Mouse (Mus musculus) cerebellum, adult 9-11 months (tissue): ENCODE data around the gene Heatr5b.
"Not testable (repeated sequence)": the region's sequence is repeated elsewhere in the genome, so short reads cannot be mapped to it uniquely, and the experiment has no call there.

Experiments
- DNase-seq: peaks from one replicate; pipeline ENCODE4 v3.0.0; 2022

The Heatr5b gene

GRCm38 (mm10) chr17:78834856-78835835 lies at the start of gene Heatr5b, which contains the start of gene Gpatch11:
Gene Heatr5b (minus strand): TSS chr17:78835364.
Gene Gpatch11 (plus strand): TSS chr17:78835567.
- peak; percentile 98 for DNase-seq

- DNase-seq, result no peak
These were observed 48.1 kb upstream of the Heatr5b start for GRCm38 (mm10) chr17:78883291-78883690.

- peak; percentile 50 for DNase-seq
These were observed 47.4 kb upstream of the Heatr5b start, which contains the start of gene Eif2ak2 for GRCm38 (mm10) chr17:78882401-78883112. Gene Eif2ak2 (minus strand): TSS chr17:78882573.

GRCm38 (mm10) chr17:78881878-78882304 lies 46.7 kb upstream of the Heatr5b start:
- DNase-seq, result no peak

- no peak for DNase-seq
These were observed 38.7 kb upstream of the Heatr5b start for GRCm38 (mm10) chr17:78873886-78874285.

GRCm38 (mm10) chr17:78856243-78856642 lies 21.1 kb upstream of the Heatr5b start:
- DNase-seq, result no peak

- DNase-seq, result no peak
These were observed 7.2 kb upstream of the Heatr5b start for GRCm38 (mm10) chr17:78842271-78842928.

GRCm38 (mm10) chr17:78836056-78836455 lies 892 bp upstream of the Heatr5b start:
- no peak for DNase-seq

GRCm38 (mm10) chr17:78824346-78824745 lies 10.8 kb downstream of the Heatr5b start:
- DNase-seq, result no peak

- DNase-seq, result no peak
These were observed 25.6 kb downstream of the Heatr5b start for GRCm38 (mm10) chr17:78809582-78809981.

GRCm38 (mm10) chr17:78809019-78809418 lies 26.1 kb downstream of the Heatr5b start:
- DNase-seq, result no peak

GRCm38 (mm10) chr17:78797222-78797621 lies 37.9 kb downstream of the Heatr5b start:
- no peak for DNase-seq

GRCm38 (mm10) chr17:78794390-78794789 lies 40.8 kb downstream of the Heatr5b start:
- DNase-seq, result no peak

- DNase-seq, result no peak
These were observed 43.0 kb downstream of the Heatr5b start for GRCm38 (mm10) chr17:78792122-78792521.

- DNase-seq, result no peak
These were observed 43.5 kb downstream of the Heatr5b start for GRCm38 (mm10) chr17:78791690-78792070.

- no peak for DNase-seq
These were observed 44.0 kb downstream of the Heatr5b start for GRCm38 (mm10) chr17:78791068-78791689.

GRCm38 (mm10) chr17:78788273-78788672 lies 46.9 kb downstream of the Heatr5b start:
- DNase-seq, result not testable (repeated sequence)

- no peak for DNase-seq
These were observed 56.4 kb downstream of the Heatr5b start for GRCm38 (mm10) chr17:78778765-78779164.

GRCm38 (mm10) chr17:78772317-78772716 lies 62.8 kb downstream of the Heatr5b start:
- no peak for DNase-seq

GRCm38 (mm10) chr17:78770932-78771331 lies 64.2 kb downstream of the Heatr5b start:
- DNase-seq, result no peak

GRCm38 (mm10) chr17:78769341-78769740 lies 65.8 kb downstream of the Heatr5b start:
- DNase-seq, result no peak

- no peak for DNase-seq
These were observed 66.2 kb downstream of the Heatr5b start for GRCm38 (mm10) chr17:78768937-78769336.

- DNase-seq, result no peak
These were observed 67.6 kb downstream of the Heatr5b start for GRCm38 (mm10) chr17:78767546-78767945.
